Mouse (Mus musculus): ENCODE data around the gene Bpifa2. TPM values are rescaled to one million over a fixed set of nuclear protein-coding genes. Genes with fewer than 3 reads are reported as not detected.
A peak's percentile ranks its signal among the peaks of the same experiment; 100 is the strongest.

Bpifa2 gene
- polyA plus RNA-seq, 1 experiment from 2014 or later, result not detected

- Histone ChIP-seq H3K9ac (replicated peaks) (no peak overlapping the region), H3K27ac (ENCODE audit: low read depth) (no peak overlapping the region), H3K36me3 (replicated peaks; ENCODE audit: insufficient read depth, low read length) (no peaks in the 10 kb centered on the region), H3K4me2 (ENCODE audit: low read depth, low read length) (no peak overlapping the region), H3K4me3 (ENCODE audit: low read depth, low read length) (no peak overlapping the region), H3K4me1 (ENCODE audit: insufficient read depth) (no peaks in the 10 kb centered on the region), H3K9me3 (ENCODE audit: low read length) (no peaks in the 10 kb centered on the region), H3K27me3 (ENCODE audit: insufficient read depth, low read length) (no peaks in the 10 kb centered on the region)
- no peak for TF ChIP-seq EP300 (IDR thresholded peaks at IDR 0.05; ENCODE audit: low read depth)
- no peak for TF ChIP-seq CTCF (IDR thresholded peaks at IDR 0.05; ENCODE audit: low read depth)
- WGBS (ENCODE audit: insufficient replicate concordance), result 70% methylated on average over 3 of the region's 3 CpGs
- DNase-seq (no peak), ATAC-seq (no peak)
These were observed 7.6 kb upstream of the Bpifa2 start for GRCm38 (mm10) chr2:154000501-154000900.

- ATAC-seq, result no peak
- H3K9ac ChIP-seq (replicated peaks), result no peak overlapping the region
- no peak overlapping the region for H3K27ac ChIP-seq (ENCODE audit: low read depth)
- TF ChIP-seq EP300 (IDR thresholded peaks at IDR 0.05; ENCODE audit: low read depth) (no peak), CTCF (IDR thresholded peaks at IDR 0.05; ENCODE audit: low read depth) (no peak)
- no peak for DNase-seq
- no peak overlapping the region for H3K4me3 ChIP-seq (ENCODE audit: low read depth, low read length)
- no peaks in the 10 kb centered on the region for H3K4me1 ChIP-seq (ENCODE audit: insufficient read depth)
- H3K4me2 ChIP-seq (ENCODE audit: low read depth, low read length), result no peak overlapping the region
- H3K36me3 ChIP-seq (replicated peaks; ENCODE audit: insufficient read depth, low read length), result no peaks in the 10 kb centered on the region
- no peaks in the 10 kb centered on the region for H3K27me3 ChIP-seq (ENCODE audit: insufficient read depth, low read length)
- H3K9me3 ChIP-seq (ENCODE audit: low read length), result no peaks in the 10 kb centered on the region
These were observed 7.0 kb upstream of the Bpifa2 start for GRCm38 (mm10) chr2:154001056-154001455.

GRCm38 (mm10) chr2:154004456-154004855 lies 3.6 kb upstream of the Bpifa2 start:
- Histone ChIP-seq H3K9me3 (ENCODE audit: low read length) (no peaks in the 10 kb centered on the region), H3K9ac (replicated peaks) (no peak overlapping the region), H3K4me3 (ENCODE audit: low read depth, low read length) (no peak overlapping the region), H3K4me2 (ENCODE audit: low read depth, low read length) (no peak overlapping the region), H3K36me3 (replicated peaks; ENCODE audit: insufficient read depth, low read length) (no peaks in the 10 kb centered on the region), H3K27me3 (ENCODE audit: insufficient read depth, low read length) (no peaks in the 10 kb centered on the region), H3K27ac (ENCODE audit: low read depth) (no peak overlapping the region), H3K4me1 (ENCODE audit: insufficient read depth) (no peaks in the 10 kb centered on the region)
- 76% methylated on average over 1 of the region's 1 CpGs for WGBS (ENCODE audit: insufficient replicate concordance)
- ATAC-seq, result no peak
- no peak for DNase-seq
- TF ChIP-seq EP300 (IDR thresholded peaks at IDR 0.05; ENCODE audit: low read depth) (no peak), CTCF (IDR thresholded peaks at IDR 0.05; ENCODE audit: low read depth) (no peak)

- WGBS (ENCODE audit: insufficient replicate concordance), result 82% methylated on average over 1 of the region's 1 CpGs
- peak; percentile 66 for ATAC-seq
- no peak overlapping the region for H3K4me2 ChIP-seq (ENCODE audit: low read depth, low read length)
- H3K4me3 ChIP-seq (ENCODE audit: low read depth, low read length), result no peak overlapping the region
- H3K9me3 ChIP-seq (ENCODE audit: low read length), result no peaks in the 10 kb centered on the region
- no peaks in the 10 kb centered on the region for H3K27me3 ChIP-seq (ENCODE audit: insufficient read depth, low read length)
- DNase-seq, result peak; percentile 58
- TF ChIP-seq EP300 (IDR thresholded peaks at IDR 0.05; ENCODE audit: low read depth) (no peak), CTCF (IDR thresholded peaks at IDR 0.05; ENCODE audit: low read depth) (no peak)
- no peaks in the 10 kb centered on the region for H3K4me1 ChIP-seq (ENCODE audit: insufficient read depth)
- no peaks in the 10 kb centered on the region for H3K36me3 ChIP-seq (replicated peaks; ENCODE audit: insufficient read depth, low read length)
- no peak overlapping the region for H3K9ac ChIP-seq (replicated peaks)
- H3K27ac ChIP-seq (ENCODE audit: low read depth), result no peak overlapping the region
These were observed 3.0 kb upstream of the Bpifa2 start for GRCm38 (mm10) chr2:154005094-154005493.

GRCm38 (mm10) chr2:154005734-154006133 lies 2.3 kb upstream of the Bpifa2 start:
- TF ChIP-seq CTCF (IDR thresholded peaks at IDR 0.05; ENCODE audit: low read depth) (no peak), EP300 (IDR thresholded peaks at IDR 0.05; ENCODE audit: low read depth) (no peak)
- DNase-seq, result no peak
- H3K27ac ChIP-seq (ENCODE audit: low read depth), result no peak overlapping the region
- H3K9me3 ChIP-seq (ENCODE audit: low read length), result no peaks in the 10 kb centered on the region
- WGBS (ENCODE audit: insufficient replicate concordance), result 79% methylated on average over 4 of the region's 4 CpGs
- ATAC-seq, result no peak
- no peak overlapping the region for H3K4me2 ChIP-seq (ENCODE audit: low read depth, low read length)
- H3K4me1 ChIP-seq (ENCODE audit: insufficient read depth), result no peaks in the 10 kb centered on the region
- H3K27me3 ChIP-seq (ENCODE audit: insufficient read depth, low read length), result no peaks in the 10 kb centered on the region
- H3K36me3 ChIP-seq (replicated peaks; ENCODE audit: insufficient read depth, low read length), result no peaks in the 10 kb centered on the region
- H3K9ac ChIP-seq (replicated peaks), result no peak overlapping the region
- H3K4me3 ChIP-seq (ENCODE audit: low read depth, low read length), result no peak overlapping the region

GRCm38 (mm10) chr2:154006331-154006730 lies 1.7 kb upstream of the Bpifa2 start:
- ATAC-seq (no peak), DNase-seq (no peak)
- H3K4me3 ChIP-seq (ENCODE audit: low read depth, low read length), result no peak overlapping the region
- no peaks in the 10 kb centered on the region for H3K36me3 ChIP-seq (replicated peaks; ENCODE audit: insufficient read depth, low read length)
- no peak overlapping the region for H3K9ac ChIP-seq (replicated peaks)
- WGBS (ENCODE audit: insufficient replicate concordance), result 75% methylated on average over 2 of the region's 2 CpGs
- H3K27me3 ChIP-seq (ENCODE audit: insufficient read depth, low read length), result no peaks in the 10 kb centered on the region
- H3K4me1 ChIP-seq (ENCODE audit: insufficient read depth), result no peaks in the 10 kb centered on the region
- TF ChIP-seq EP300 (IDR thresholded peaks at IDR 0.05; ENCODE audit: low read depth) (no peak), CTCF (IDR thresholded peaks at IDR 0.05; ENCODE audit: low read depth) (no peak)
- no peaks in the 10 kb centered on the region for H3K9me3 ChIP-seq (ENCODE audit: low read length)
- no peak overlapping the region for H3K4me2 ChIP-seq (ENCODE audit: low read depth, low read length)
- H3K27ac ChIP-seq (ENCODE audit: low read depth), result no peak overlapping the region

GRCm38 (mm10) chr2:154007381-154007780 lies 684 bp upstream of the Bpifa2 start:
- Histone ChIP-seq H3K27me3 (ENCODE audit: insufficient read depth, low read length) (no peaks in the 10 kb centered on the region), H3K9ac (replicated peaks) (no peak overlapping the region), H3K27ac (ENCODE audit: low read depth) (no peak overlapping the region), H3K4me1 (ENCODE audit: insufficient read depth) (no peaks in the 10 kb centered on the region), H3K4me3 (ENCODE audit: low read depth, low read length) (no peak overlapping the region), H3K36me3 (replicated peaks; ENCODE audit: insufficient read depth, low read length) (no peaks in the 10 kb centered on the region), H3K4me2 (ENCODE audit: low read depth, low read length) (no peak overlapping the region), H3K9me3 (ENCODE audit: low read length) (no peaks in the 10 kb centered on the region)
- TF ChIP-seq EP300 (IDR thresholded peaks at IDR 0.05; ENCODE audit: low read depth) (no peak), CTCF (IDR thresholded peaks at IDR 0.05; ENCODE audit: low read depth) (no peak)
- ATAC-seq (no peak), DNase-seq (no peak)
- WGBS (ENCODE audit: insufficient replicate concordance), result 63% methylated on average over 1 of the region's 1 CpGs
